Mouse (Mus musculus): ENCODE measurements around the gene Dll3.

The Dll3 gene

GRCm38 (mm10) chr7:28301616-28302433, at the start of gene Dll3:
Dll3 (minus strand) TSS chr7:28302238.
- peak in 1 of 2 experiments; percentile 42 for DNase-seq (ENCODE audit: low spot score in 2 of 2)

GRCm38 (mm10) chr7:28351676-28352191, 49.7 kb upstream of the Dll3 start:
- DNase-seq (ENCODE audit: low spot score in 2 of 2): no peak

GRCm38 (mm10) chr7:28350155-28350883, 48.3 kb upstream of the Dll3 start, which contains the start of gene Rps16:
Rps16 (plus strand) TSS chr7:28350652.
- peak; percentile 98 to 99 for DNase-seq (ENCODE audit: low spot score in 2 of 2)

DNA sequence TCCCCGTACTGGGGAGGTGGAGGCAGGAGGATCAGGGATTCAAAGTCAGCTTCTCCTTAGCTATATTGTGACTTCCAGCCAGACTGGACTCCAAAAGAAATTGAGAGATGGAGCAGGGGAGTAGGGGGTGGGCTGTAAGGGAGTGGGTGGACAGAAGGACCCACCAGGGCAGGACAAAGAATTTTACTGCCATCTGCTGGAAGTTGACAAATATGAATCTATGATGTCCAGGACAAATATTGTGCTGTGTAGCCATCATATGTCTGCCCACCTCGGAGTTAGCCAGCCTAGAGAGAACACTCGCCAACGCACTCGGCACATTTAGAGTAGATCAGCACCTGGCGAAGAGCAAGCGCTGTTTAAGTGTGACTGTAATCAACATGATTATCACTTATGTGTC, 46.6 kb upstream of the Dll3 start:
- no peak for DNase-seq (ENCODE audit: low spot score in 2 of 2)

- no peak for DNase-seq (ENCODE audit: low spot score in 2 of 2)
Observed at GRCm38 (mm10) chr7:28347746-28348145, 45.7 kb upstream of the Dll3 start.

DNA sequence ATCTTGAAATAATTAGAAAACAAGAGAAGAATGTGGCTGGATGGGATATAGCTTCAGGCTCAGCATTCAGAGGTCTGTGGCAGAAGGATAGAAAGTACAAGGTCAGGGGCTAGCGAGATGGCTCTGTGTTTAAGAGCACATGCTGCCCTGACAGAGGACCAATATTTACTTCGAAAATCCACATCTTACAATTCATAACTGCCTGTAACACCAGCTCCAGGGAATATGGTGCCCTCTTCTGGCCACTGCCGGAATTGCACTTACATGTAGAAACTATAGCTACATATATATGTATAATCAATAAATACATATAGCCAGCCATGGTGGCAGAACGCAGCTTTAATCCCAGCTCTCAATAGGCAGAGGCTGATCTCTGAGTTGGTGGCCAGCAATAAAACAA, 42.6 kb upstream of the Dll3 start:
- peak; percentile 50 to 63 for DNase-seq (ENCODE audit: low spot score in 2 of 2)

GRCm38 (mm10) chr7:28341381-28341780, 39.3 kb upstream of the Dll3 start:
- DNase-seq (ENCODE audit: low spot score in 2 of 2): no peak

GRCm38 (mm10) chr7:28339213-28339917, 37.3 kb upstream of the Dll3 start:
- peak in 1 of 2 experiments; percentile 19 for DNase-seq (ENCODE audit: low spot score in 2 of 2)

DNA sequence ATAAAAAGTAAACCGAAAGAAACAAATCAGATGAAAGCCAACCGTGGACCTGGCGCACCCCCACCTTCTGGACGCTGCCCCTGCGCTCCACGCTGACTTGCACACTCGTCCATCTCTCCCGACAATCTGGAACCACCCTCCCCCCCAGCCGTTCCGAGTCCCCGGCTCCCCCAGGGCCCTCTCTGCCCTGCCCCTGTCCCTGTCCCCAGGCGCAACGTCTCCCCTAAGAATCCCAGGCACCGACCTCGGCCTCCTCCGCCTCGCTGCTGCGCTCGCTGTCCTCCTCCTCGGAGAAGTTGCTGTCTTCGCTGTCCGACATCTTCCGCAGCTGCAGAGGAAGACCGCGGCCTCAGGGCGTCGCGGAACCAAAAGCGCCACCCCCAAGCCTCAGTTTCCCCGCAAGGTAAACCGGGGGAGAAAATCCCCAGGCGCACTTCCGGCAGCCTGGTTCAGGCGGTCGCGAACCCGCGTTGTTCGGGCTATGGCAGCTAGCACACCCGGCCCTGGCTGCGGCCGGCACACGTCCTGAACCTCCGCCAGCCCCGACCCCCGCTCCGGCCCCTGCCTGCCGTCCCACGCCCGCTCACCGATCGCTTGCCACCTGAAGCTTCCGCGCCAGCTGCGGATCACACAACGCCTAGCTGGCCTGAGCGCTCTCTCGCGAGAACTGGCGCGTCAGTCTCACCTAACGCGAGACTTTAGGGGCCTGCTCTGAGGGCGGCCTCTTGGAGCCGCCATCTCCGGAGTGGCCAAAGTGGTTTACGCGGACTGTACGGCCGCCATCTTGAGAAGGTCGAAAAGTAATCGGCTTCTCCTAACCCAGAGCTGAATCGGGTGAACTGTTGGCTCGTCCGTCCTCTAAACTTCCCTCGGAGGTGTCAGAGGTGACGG, 36.3 kb upstream of the Dll3 start, which contains the start of gene Supt5:
Supt5 (minus strand) TSS at position 639 of the 891 bp plus-strand sequence.
- DNase-seq (ENCODE audit: low spot score in 2 of 2): peak; percentile 95 to 97

DNA sequence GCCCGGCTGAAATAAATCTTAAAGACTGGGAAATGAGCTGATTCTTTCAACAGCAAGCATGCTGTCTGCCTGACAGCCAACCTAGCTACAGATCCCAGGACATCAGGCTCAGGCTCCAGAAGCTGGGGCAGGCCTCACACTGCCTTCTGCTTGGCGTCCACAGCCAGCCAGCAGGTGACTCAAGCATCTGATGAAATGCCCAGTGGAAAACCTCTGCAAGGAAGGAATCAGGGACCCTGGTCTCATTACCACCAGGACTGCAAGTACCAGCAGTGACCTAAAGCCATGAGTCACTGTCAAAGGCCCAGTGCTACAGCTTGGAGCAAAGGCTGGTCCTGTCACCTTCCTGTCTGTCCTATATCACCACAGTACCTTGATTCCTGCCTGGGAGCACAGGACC, 33.4 kb upstream of the Dll3 start:
- DNase-seq (ENCODE audit: low spot score in 2 of 2): no peak

DNA sequence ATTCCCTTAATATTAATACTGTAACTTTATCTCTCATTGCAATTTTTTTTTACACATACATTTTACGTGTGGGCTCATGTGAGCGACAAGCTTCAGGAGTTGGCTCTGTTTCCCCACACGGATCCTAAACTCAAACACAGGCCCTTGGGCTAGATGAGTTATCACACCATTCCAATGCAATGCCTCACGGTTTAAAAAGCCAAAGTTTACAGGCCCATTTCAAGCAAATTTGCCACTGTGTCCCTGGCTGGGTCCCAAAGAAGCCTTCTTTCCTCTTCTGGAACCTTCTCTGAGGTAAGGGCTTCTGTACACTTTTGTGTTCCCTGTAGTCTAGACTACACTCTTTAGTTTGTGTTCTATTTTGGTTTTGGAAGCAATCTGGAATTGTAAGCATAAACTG, 32.5 kb upstream of the Dll3 start:
- DNase-seq (ENCODE audit: low spot score in 2 of 2): no peak

- no peak for DNase-seq (ENCODE audit: low spot score in 2 of 2)
Observed at GRCm38 (mm10) chr7:28328260-28328659, 26.2 kb upstream of the Dll3 start.

- no peak for DNase-seq (ENCODE audit: low spot score in 2 of 2)
Observed at GRCm38 (mm10) chr7:28326457-28326856, 24.4 kb upstream of the Dll3 start.

DNA sequence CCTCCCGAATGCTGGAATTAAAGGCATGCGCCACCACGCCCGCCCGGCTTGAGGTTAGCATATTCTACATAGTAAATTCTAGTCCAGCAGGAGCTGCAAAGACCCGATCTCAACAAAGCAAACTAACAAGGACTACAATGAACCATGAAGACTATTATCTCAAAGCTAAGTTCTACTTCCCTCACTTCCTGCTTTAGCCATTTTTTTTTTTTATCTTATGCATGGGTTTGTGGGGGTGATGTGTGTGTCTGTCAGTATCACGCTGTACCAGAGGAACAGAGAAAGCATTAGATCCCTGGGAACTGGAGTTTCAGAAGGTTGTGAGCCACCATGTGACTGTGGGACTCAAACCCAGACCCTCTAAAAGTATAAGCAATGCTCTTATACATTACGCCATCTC, 23.3 kb upstream of the Dll3 start:
- no peak for DNase-seq (ENCODE audit: low spot score in 2 of 2)

- no peak for DNase-seq (ENCODE audit: low spot score in 2 of 2)
Observed at GRCm38 (mm10) chr7:28321974-28322720, 20.1 kb upstream of the Dll3 start.

DNA sequence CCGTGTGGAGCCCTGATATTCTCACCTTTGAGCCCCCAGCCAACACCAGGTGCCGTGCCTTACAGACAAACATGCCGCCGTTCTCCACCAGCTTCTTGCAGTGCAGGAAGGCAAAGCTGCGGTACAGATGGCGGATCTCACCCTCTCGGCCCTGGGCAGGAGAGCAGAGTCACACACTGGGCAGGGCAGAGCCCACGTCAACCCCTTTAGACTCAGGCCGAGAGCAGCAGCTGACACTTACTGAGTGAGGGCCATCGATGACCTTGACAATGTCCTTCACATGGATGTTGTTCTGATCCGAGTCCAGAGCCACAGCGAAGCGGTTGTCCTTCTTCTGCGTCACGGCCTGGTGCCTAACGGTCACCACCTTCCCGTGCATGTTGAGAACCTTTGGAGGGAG, 16.7 kb upstream of the Dll3 start:
- DNase-seq (ENCODE audit: low spot score in 2 of 2): no peak

DNA sequence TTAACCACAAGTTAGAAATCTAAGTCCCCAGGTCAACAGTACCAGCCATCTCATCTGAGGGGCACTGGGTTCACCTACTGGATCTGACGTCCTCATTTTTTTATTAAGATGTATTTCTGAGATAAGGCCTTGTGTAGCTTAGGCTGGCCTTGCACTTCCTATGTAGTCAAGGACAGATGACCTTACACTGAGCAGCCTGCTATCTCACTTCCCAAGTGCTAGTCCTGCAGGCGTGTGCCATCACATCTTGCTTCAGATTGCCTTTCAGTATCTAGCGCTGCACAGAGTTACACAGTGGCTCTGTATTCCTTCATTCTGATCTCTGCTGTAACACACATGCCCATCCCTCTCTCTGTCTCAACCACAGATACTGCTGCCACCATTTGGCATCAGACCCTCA, 16.0 kb upstream of the Dll3 start:
- no peak for DNase-seq (ENCODE audit: low spot score in 2 of 2)

GRCm38 (mm10) chr7:28311926-28312543, 10.0 kb upstream of the Dll3 start, which contains the start of gene Timm50:
Timm50 (minus strand) TSS chr7:28312072.
- DNase-seq (ENCODE audit: low spot score in 2 of 2): peak; percentile 99 to 100

DNA sequence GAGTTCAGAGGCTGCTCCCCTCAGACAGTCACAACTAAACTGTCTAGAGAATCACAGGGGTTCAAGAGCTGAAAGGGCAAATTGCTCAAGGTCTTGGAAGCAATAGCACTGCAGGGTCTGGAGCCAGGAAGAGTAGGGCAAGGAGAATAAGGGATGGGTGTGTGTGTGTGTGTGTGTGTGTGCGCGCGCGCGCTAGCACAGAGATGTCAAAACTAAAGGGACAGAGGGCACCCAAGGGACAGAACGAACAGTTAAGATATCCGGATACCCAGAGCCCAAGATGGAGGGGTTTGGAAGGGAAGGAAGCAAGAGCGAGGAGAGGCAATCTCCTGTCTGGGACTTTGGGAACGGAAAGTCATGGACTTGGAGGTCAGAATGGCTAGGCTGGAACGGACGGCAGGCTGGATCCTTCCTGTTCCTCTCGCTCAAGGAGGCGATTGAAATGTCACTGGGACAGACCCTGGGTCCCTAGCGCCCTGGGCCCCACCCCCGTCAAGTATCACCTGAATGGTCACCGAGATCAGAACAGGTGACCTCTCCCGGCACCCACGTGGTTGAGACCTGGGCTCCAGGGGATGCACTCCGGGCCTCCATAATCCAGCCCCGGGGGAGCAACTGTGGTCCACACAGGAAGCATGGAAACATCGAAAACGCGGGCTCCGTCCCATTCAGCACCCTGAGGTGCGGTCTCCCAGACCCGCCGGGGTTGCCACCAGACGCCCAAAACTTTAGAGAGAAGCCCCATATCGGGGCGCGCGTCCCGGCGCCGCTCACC, 9.3 kb upstream of the Dll3 start:
- no peak for DNase-seq (ENCODE audit: low spot score in 2 of 2)
